Mouse (Mus musculus) left cerebral cortex, postnatal 14 days (tissue): Measurements from ENCODE around the gene Foxred2. TPM values are rescaled to one million over a fixed set of nuclear protein-coding genes. Genes with fewer than 3 reads are reported as not detected.

ENCODE experiments used
- DNase-seq, 2 experiments: peaks; one replicate each; pipeline ENCODE4 v3.0.0; 2021 to 2022; ENCODE audit warnings: low spot score in 2 of 2, mixed read lengths in 1 of 2
- intact Hi-C: fragments of 180-260 bp; cut with DNase I; formaldehyde crosslinking; loops from one replicate; pipeline ENCODE4 v1.15.1; 2025
- total RNA-seq, 2 experiments: library from RNA; stranded (reverse); gene quantifications; 2 replicates each; pipeline ENCODE4 v1.2.3; 2021

Foxred2 gene
- total RNA-seq, 2 experiments from 2014 or later = 13.2 to 13.7 TPM

GRCm38 (mm10) chr15:77894926-77895325 is 61.6 kb downstream of the Foxred2 start:
- DNase-seq = no peak
- intact Hi-C loops = no loop called here

GRCm38 (mm10) chr15:77893292-77893691 is 63.2 kb downstream of the Foxred2 start:
- no peak for DNase-seq
- intact Hi-C loops = no loop called here

DNA sequence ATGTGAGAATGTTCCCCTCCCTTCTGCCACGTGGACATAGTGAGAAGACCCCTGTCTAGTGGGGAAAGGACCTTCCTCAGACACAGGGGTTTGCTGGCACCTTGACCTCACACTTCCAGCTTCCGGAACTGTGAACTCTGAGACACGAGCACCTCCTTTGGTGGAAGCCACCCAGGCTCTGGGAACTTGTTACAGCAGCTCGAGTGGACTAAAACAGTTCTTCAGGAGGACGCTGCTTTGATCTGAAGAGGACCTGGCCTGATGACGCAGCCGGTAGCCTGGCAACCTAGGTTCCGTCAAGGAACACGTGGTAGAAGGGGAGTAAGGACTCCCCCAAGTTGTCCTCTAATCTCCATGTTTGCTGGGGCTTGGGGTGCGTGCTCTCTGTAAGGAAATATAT is 64.1 kb downstream of the Foxred2 start:
- no peak for DNase-seq
- intact Hi-C loops = no loop called here

DNA sequence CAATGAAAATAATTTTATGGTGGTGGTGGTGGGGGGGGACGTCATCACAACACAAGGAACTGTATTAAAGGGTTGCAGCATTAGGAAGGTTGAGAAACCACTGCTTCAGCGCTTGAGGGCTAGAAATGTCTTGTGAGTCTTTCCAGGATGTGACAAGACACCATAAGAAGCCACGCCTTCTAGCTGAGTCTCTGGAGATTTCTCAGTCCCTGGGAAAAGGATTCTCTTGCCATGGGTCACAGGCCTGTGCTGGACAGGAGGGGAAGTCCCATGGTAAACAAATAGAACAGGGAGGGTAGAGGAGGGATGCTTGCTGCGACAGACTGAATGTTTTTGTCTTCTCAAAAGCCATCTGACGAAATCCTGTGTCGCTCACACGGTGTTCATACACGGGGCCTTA is 64.8 kb downstream of the Foxred2 start:
- no peak for DNase-seq
- intact Hi-C loops = no loop called here

Other genes with a start within 250 kb of the Foxred2 start
- gene Apol9b, start 227.7 kb downstream of the Foxred2 start, total RNA-seq = under 1 TPM in 1 of 2 experiments, not detected in 1; 0.37 TPM
- gene Apol8, start 199.7 kb downstream of the Foxred2 start, total RNA-seq = 1 to 10 TPM; 1.3 to 3.2 TPM
- gene Myh9, start 114.5 kb downstream of the Foxred2 start, total RNA-seq = 10 to 100 TPM; 70.3 to 73.8 TPM
- gene Txn2, start 27.7 kb downstream of the Foxred2 start, total RNA-seq = 100 to 1,000 TPM; 121 to 124 TPM
- gene Eif3d, start 14.1 kb upstream of the Foxred2 start, total RNA-seq = 100 to 1,000 TPM; 101 to 117 TPM
- gene Cacng2, start 163.3 kb upstream of the Foxred2 start, total RNA-seq = 10 to 100 TPM; 60.5 to 68.7 TPM
- 10 to 100 TPM; 35.4 to 42.3 TPM for gene Ift27, start 217.4 kb upstream of the Foxred2 start, total RNA-seq
- gene Pvalb, start 249.7 kb upstream of the Foxred2 start, total RNA-seq = 10 to 100 TPM; 39.1 to 46.5 TPM